Mouse (Mus musculus): ENCODE measurements around the gene Fcgr4. TPM values are rescaled to one million over a fixed set of nuclear protein-coding genes. Genes with fewer than 3 reads are reported as not detected.

Gene Fcgr4
- polyA plus RNA-seq (2015; fragmentation: Illumina TruSeq; extraction: RNeasy Lipid Tissue Mini Kit (QIAGEN cat#74804); ENCODE audit: insufficient read depth, low read depth, low replicate concordance): 0.68 TPM

GRCm38 (mm10) chr1:171018737-171019136 is at the start of gene Fcgr4:
Gene Fcgr4, plus strand, starts transcription at chr1:171018920.

GRCm38 (mm10) chr1:170976447-170976846 is 42.3 kb upstream of the Fcgr4 start, which contains the start of gene Fcgr2b:
Gene Fcgr2b, minus strand, starts transcription at chr1:170976547.

GRCm38 (mm10) chr1:171064491-171065242 is 45.9 kb downstream of the Fcgr4 start, which contains the start of gene Fcgr3:
Gene Fcgr3, minus strand, starts transcription at chr1:171064935.

Other genes starting within 250 kb of the Fcgr4 start
- gene Atf6, start 151.1 kb upstream of the Fcgr4 start, polyA plus RNA-seq (2015; fragmentation: Illumina TruSeq; extraction: RNeasy Lipid Tissue Mini Kit (QIAGEN cat#74804); ENCODE audit: insufficient read depth, low read depth, low replicate concordance): 7.7 TPM
- not detected for gene Gm26620, start 133.9 kb upstream of the Fcgr4 start, polyA plus RNA-seq (2015; fragmentation: Illumina TruSeq; extraction: RNeasy Lipid Tissue Mini Kit (QIAGEN cat#74804); ENCODE audit: insufficient read depth, low read depth, low replicate concordance)
- gene Dusp12, start 133.4 kb upstream of the Fcgr4 start, polyA plus RNA-seq (2015; fragmentation: Illumina TruSeq; extraction: RNeasy Lipid Tissue Mini Kit (QIAGEN cat#74804); ENCODE audit: insufficient read depth, low read depth, low replicate concordance): 8.2 TPM
- gene Fcrlb, start 106.0 kb upstream of the Fcgr4 start, polyA plus RNA-seq (2015; fragmentation: Illumina TruSeq; extraction: RNeasy Lipid Tissue Mini Kit (QIAGEN cat#74804); ENCODE audit: insufficient read depth, low read depth, low replicate concordance): not detected
- not detected for gene Fcrla, start 91.3 kb upstream of the Fcgr4 start, polyA plus RNA-seq (2015; fragmentation: Illumina TruSeq; extraction: RNeasy Lipid Tissue Mini Kit (QIAGEN cat#74804); ENCODE audit: insufficient read depth, low read depth, low replicate concordance)
- gene Fcgr2b, start 42.4 kb upstream of the Fcgr4 start, polyA plus RNA-seq (2015; fragmentation: Illumina TruSeq; extraction: RNeasy Lipid Tissue Mini Kit (QIAGEN cat#74804); ENCODE audit: insufficient read depth, low read depth, low replicate concordance): 6.6 TPM
- 10.0 TPM for gene Fcgr3, start 46.0 kb downstream of the Fcgr4 start, polyA plus RNA-seq (2015; fragmentation: Illumina TruSeq; extraction: RNeasy Lipid Tissue Mini Kit (QIAGEN cat#74804); ENCODE audit: insufficient read depth, low read depth, low replicate concordance)
- gene Cfap126, start 95.0 kb downstream of the Fcgr4 start, polyA plus RNA-seq (2015; fragmentation: Illumina TruSeq; extraction: RNeasy Lipid Tissue Mini Kit (QIAGEN cat#74804); ENCODE audit: insufficient read depth, low read depth, low replicate concordance): 1.6 TPM
- gene Sdhc, start 131.7 kb downstream of the Fcgr4 start, polyA plus RNA-seq (2015; fragmentation: Illumina TruSeq; extraction: RNeasy Lipid Tissue Mini Kit (QIAGEN cat#74804); ENCODE audit: insufficient read depth, low read depth, low replicate concordance): 17.8 TPM
- gene Mpz, start 131.8 kb downstream of the Fcgr4 start, polyA plus RNA-seq (2015; fragmentation: Illumina TruSeq; extraction: RNeasy Lipid Tissue Mini Kit (QIAGEN cat#74804); ENCODE audit: insufficient read depth, low read depth, low replicate concordance): 1.4 TPM
- gene Pcp4l1, start 177.3 kb downstream of the Fcgr4 start, polyA plus RNA-seq (2015; fragmentation: Illumina TruSeq; extraction: RNeasy Lipid Tissue Mini Kit (QIAGEN cat#74804); ENCODE audit: insufficient read depth, low read depth, low replicate concordance): 10.0 TPM
- not detected for gene Nr1i3, start 195.1 kb downstream of the Fcgr4 start, polyA plus RNA-seq (2015; fragmentation: Illumina TruSeq; extraction: RNeasy Lipid Tissue Mini Kit (QIAGEN cat#74804); ENCODE audit: insufficient read depth, low read depth, low replicate concordance)
- 19.5 TPM for gene Tomm40l, start 203.6 kb downstream of the Fcgr4 start, polyA plus RNA-seq (2015; fragmentation: Illumina TruSeq; extraction: RNeasy Lipid Tissue Mini Kit (QIAGEN cat#74804); ENCODE audit: insufficient read depth, low read depth, low replicate concordance)
- not detected for gene Apoa2, start 206.1 kb downstream of the Fcgr4 start, polyA plus RNA-seq (2015; fragmentation: Illumina TruSeq; extraction: RNeasy Lipid Tissue Mini Kit (QIAGEN cat#74804); ENCODE audit: insufficient read depth, low read depth, low replicate concordance)
- gene Fcer1g, start 215.4 kb downstream of the Fcgr4 start, polyA plus RNA-seq (2015; fragmentation: Illumina TruSeq; extraction: RNeasy Lipid Tissue Mini Kit (QIAGEN cat#74804); ENCODE audit: insufficient read depth, low read depth, low replicate concordance): 14.0 TPM
- 0.94 TPM for gene Adamts4, start 231.5 kb downstream of the Fcgr4 start, polyA plus RNA-seq (2015; fragmentation: Illumina TruSeq; extraction: RNeasy Lipid Tissue Mini Kit (QIAGEN cat#74804); ENCODE audit: insufficient read depth, low read depth, low replicate concordance)
- gene Ndufs2, start 232.5 kb downstream of the Fcgr4 start, polyA plus RNA-seq (2015; fragmentation: Illumina TruSeq; extraction: RNeasy Lipid Tissue Mini Kit (QIAGEN cat#74804); ENCODE audit: insufficient read depth, low read depth, low replicate concordance): 77.8 TPM